Mouse (Mus musculus): ENCODE data around the gene Egfl7. TPM values are rescaled to one million over a fixed set of nuclear protein-coding genes. Genes with fewer than 3 reads are reported as not detected.

Gene Egfl7
- total and polyA plus RNA-seq, 2 experiments from 2014 or later = 52.8 to 63.9 TPM

DNA sequence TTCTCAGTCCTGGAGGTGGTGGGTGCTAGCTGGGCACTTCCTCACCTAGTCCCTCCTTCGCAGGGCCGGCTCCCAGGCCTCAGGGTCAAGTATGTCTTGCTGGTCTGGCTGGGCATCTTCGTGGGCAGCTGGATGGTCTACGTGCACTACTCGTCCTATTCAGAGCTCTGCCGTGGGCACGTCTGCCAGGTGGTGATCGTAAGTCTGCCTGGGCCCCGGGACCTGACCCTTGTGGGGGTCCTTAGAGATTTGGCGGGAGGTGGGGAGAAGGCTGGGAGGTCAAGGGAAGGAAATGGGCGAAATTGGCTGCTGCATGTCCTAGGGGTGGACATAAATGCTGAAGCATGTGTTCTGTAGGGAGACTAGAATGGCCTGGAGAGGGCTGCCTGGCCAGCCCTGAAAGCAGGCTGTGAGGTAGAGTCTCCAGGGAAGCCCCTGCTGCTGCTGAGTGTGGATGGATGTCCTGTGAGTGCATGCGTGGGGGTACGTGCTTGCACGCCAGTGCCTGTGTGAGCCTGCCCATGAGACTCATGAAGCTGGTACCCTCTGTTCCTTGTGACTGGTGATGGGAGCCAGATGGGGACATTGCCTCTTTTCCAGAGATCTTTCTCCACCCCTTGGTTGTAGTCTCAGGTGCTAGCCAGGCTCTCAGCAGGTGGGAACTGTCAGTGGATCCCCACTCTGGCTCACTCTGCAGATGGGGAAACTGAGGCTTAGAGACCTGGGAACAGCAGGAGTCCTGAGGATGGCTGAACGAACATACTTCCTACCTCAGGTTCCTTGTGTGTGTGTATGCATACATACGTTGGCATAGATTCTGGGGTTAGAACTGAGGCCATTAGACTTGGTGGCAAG lies 53.0 kb downstream of the Egfl7 start:
- Histone ChIP-seq H3K4me2 (ENCODE audit: low read depth) (no peak overlapping the region), H3K4me3 (ENCODE audit: low read depth, low read length) (no peak overlapping the region), H3K4me1 (ENCODE audit: insufficient read depth) (peaks cover 17% of the 10 kb centered on the region; the same call in 1 of the 2 replicates), H3K9ac (no peak overlapping the region), H3K36me3 (ENCODE audit: insufficient read depth) (peaks cover 43% of the 10 kb centered on the region), H3K27ac (ENCODE audit: low read depth, low read length) (no peak overlapping the region), H3K9me3 (ENCODE audit: low read length) (no peaks in the 10 kb centered on the region), H3K27me3 (ENCODE audit: insufficient read depth, low read length) (no peaks in the 10 kb centered on the region)
- 82% methylated on average over 16 of the region's 16 CpGs for WGBS
- ATAC-seq = no peak
- DNase-seq = no peak
- TF ChIP-seq CTCF (IDR thresholded peaks at IDR 0.05; ENCODE audit: low read depth) = no peak

DNA sequence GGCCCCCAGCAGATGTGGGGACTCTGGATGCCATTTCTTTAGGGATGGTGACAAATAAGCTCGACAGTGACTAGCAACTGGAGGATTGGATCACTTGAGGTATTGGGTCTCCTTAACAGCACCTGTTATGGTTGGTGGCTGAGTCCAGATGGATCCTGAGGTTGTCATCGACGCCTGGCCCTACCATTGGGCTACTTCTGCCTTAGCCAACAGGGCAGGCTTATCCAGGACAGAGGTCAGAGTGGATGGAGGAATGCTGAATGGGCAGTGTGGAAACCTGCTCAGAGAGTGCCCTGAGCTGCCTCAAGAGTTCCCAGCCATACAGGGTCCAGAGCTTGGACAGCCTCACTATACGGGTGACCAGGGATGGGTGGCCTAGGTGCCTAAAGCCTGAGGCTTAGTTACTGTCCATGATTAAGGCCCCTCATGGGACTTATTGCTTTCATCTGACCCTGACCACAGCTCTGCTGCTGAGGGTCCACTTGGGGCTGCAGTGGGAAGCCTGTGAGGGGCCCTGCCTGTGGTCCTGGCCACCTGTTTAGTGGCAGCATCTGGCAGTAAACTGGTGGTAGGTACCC lies 54.2 kb downstream of the Egfl7 start:
- no peak overlapping the region for H3K4me2 ChIP-seq (ENCODE audit: low read depth)

DNA sequence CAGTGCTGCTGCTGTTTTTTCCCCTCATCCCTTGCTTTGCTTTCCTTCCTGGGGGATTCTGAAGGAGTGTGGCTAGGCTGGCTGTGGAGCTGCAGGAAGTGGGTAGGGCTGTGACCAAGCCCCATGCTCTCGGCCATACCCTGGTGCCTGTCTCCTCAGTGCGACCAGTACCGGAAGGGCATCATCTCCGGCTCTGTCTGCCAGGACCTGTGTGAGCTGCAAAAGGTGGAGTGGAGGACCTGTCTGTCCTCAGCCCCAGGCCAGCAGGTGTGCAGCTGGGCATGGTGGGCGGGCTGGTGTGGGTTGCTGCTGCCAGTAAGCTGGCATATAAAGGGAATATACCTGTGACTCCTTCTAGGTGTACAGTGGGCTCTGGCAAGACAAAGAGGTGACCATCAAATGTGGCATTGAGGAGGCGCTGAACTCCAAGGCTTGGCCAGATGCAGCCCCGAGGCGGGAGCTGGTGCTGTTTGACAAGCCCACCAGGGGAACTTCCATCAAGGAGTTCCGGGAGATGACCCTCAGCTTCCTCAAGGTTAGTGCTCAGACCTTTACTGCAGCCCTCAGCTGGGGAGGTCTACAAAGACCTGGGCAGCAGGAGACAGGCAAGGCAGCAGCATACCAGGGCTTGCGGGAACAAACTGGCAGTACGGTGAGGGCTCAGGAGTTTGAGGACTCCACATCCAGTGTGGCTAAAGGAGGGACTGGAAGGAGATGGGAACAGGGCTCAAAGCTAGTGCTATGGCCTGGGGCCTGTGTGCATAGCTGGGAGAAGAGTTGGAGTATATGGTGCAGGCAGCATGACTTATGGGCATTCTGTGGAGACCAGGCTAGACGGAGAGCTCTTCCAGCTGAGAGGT lies 55.0 kb downstream of the Egfl7 start:
- H3K4me2 ChIP-seq (ENCODE audit: low read depth) = no peak overlapping the region
- WGBS = 67% methylated on average over 12 of the region's 12 CpGs
- no peaks in the 10 kb centered on the region for H3K27me3 ChIP-seq (ENCODE audit: insufficient read depth, low read length)
- H3K27ac ChIP-seq (ENCODE audit: low read depth, low read length) = 0 out of 2 replicates have a peak overlapping the region, but pooled peaks have one; percentile 0
- ATAC-seq (no peak), DNase-seq (no peak)
- H3K4me3 ChIP-seq (ENCODE audit: low read depth, low read length) = no peak overlapping the region
- H3K9ac ChIP-seq = 0 out of 2 replicates have a peak overlapping the region, but pooled peaks have one; percentile 18
- TF ChIP-seq CTCF (IDR thresholded peaks at IDR 0.05; ENCODE audit: low read depth) = no peak
- peaks cover 48% of the 10 kb centered on the region for H3K36me3 ChIP-seq (ENCODE audit: insufficient read depth)
- H3K9me3 ChIP-seq (ENCODE audit: low read length) = no peaks in the 10 kb centered on the region
- H3K4me1 ChIP-seq (ENCODE audit: insufficient read depth) = peaks cover 13% of the 10 kb centered on the region

More for the DNA sequence above, 54.2 kb downstream of the Egfl7 start:
- Histone ChIP-seq H3K9ac (0 out of 2 replicates have a peak overlapping the region, but pooled peaks have one; percentile 18), H3K9me3 (ENCODE audit: low read length) (no peaks in the 10 kb centered on the region), H3K4me3 (ENCODE audit: low read depth, low read length) (no peak overlapping the region), H3K27ac (ENCODE audit: low read depth, low read length) (no peak overlapping the region), H3K27me3 (ENCODE audit: insufficient read depth, low read length) (no peaks in the 10 kb centered on the region), H3K36me3 (ENCODE audit: insufficient read depth) (peaks cover 48% of the 10 kb centered on the region), H3K4me1 (ENCODE audit: insufficient read depth) (peaks cover 21% of the 10 kb centered on the region)
- no peak for TF ChIP-seq CTCF (IDR thresholded peaks at IDR 0.05; ENCODE audit: low read depth)
- 64% methylated on average over 4 of the region's 4 CpGs for WGBS
- DNase-seq (no peak), ATAC-seq (no peak)

DNA sequence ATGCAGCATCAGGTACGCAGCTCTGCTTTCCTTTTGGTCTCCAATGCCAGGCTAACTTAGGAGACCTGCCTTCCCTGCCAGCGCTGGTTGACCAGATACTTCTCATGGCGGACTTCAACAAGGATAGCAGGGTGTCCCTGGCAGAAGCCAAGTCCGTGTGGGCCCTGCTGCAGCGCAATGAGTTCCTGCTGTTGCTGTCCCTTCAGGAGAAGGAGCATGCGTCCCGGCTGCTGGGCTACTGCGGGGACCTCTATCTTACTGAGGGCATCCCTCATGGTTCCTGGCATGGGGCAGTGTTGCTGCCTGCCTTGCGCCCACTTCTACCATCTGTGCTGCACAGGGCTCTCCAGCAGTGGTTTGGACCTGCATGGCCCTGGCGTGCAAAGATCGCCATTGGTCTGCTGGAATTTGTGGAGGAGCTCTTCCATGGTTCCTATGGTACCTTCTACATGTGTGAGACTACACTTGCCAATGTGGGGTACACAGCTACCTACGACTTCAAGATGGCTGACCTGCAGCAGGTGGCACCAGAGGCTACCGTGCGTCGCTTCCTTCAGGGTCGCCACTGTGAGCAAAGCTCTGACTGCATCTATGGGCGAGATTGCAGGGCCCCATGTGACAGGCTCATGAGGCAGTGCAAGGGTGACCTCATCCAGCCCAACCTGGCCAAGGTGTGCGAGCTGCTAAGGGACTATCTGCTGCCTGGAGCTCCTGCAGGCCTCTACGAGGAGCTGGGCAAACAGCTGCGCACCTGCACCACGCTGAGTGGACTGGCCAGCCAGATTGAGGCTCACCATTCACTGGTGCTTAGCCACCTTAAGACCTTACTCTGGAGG lies 55.9 kb downstream of the Egfl7 start:
- DNase-seq = no peak
- H3K4me1 ChIP-seq (ENCODE audit: insufficient read depth) = peaks cover 7% of the 10 kb centered on the region

DNA sequence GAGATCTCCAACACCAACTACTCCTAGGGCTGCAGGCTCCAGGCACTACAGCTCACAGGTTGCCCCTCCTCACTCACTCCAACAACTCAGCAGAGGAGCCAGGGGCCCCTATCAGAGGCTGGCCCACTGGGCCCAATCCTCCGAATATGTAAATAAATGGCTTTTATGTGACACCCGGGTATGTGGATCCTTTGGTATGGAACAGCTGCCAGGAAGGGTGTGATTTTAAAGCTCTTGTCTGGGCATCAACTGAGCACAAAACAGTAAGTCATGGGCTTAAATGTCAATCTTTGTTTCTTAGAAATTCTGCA lies 56.5 kb downstream of the Egfl7 start:
- H3K9me3 ChIP-seq (ENCODE audit: low read length) = no peaks in the 10 kb centered on the region
- no peak overlapping the region for H3K4me2 ChIP-seq (ENCODE audit: low read depth)
- DNase-seq (no peak), ATAC-seq (no peak)
- H3K36me3 ChIP-seq (ENCODE audit: insufficient read depth) = peaks cover 48% of the 10 kb centered on the region
- no peak overlapping the region for H3K4me3 ChIP-seq (ENCODE audit: low read depth, low read length)
- no peaks in the 10 kb centered on the region for H3K27me3 ChIP-seq (ENCODE audit: insufficient read depth, low read length)
- no peak overlapping the region for H3K9ac ChIP-seq
- peaks cover 6% of the 10 kb centered on the region for H3K4me1 ChIP-seq (ENCODE audit: insufficient read depth)
- no peak for TF ChIP-seq CTCF (IDR thresholded peaks at IDR 0.05; ENCODE audit: low read depth)
- 51% methylated on average over 2 of the region's 2 CpGs for WGBS
- H3K27ac ChIP-seq (ENCODE audit: low read depth, low read length) = no peak overlapping the region

More for the DNA sequence above, 55.9 kb downstream of the Egfl7 start:
- no peaks in the 10 kb centered on the region for H3K27me3 ChIP-seq (ENCODE audit: insufficient read depth, low read length)
- no peak overlapping the region for H3K4me2 ChIP-seq (ENCODE audit: low read depth)
- peaks cover 48% of the 10 kb centered on the region for H3K36me3 ChIP-seq (ENCODE audit: insufficient read depth)
- no peak overlapping the region for H3K4me3 ChIP-seq (ENCODE audit: low read depth, low read length)
- TF ChIP-seq CTCF (IDR thresholded peaks at IDR 0.05; ENCODE audit: low read depth) = no peak
- H3K9ac ChIP-seq = no peak overlapping the region
- WGBS = 68% methylated on average over 21 of the region's 21 CpGs
- no peak overlapping the region for H3K27ac ChIP-seq (ENCODE audit: low read depth, low read length)
- H3K9me3 ChIP-seq (ENCODE audit: low read length) = no peaks in the 10 kb centered on the region
- ATAC-seq = no peak

DNA sequence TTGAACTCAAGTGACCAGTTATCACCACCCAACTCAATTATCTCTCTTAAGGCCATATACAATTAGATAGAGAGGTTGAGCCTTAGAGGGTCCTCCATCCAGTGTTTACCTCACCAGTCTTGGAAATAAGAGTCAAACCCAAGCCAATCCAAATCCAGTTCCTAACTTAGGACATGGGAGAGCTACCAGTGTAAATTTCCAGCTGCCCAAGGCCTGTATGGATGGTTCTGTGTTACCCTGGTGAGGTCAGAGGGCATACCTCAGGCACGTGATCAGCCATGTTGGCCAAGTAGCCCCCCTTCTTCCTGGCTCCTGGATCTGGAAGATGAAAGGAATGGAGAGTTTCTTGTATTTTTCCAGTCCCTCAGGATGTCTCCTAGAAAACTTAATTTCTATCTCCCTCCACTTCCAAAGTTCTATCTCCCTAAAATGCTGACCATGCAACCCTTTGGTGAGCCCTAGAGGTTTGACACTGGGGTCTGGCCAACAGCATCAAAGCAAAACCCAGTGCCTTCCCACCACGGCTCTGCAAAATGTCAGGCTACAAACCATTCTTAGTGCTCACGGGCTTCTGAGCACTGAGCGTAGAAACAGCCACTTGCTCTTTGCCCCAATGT lies 57.6 kb downstream of the Egfl7 start:
- H3K27ac ChIP-seq (ENCODE audit: low read depth, low read length) = no peak overlapping the region
- H3K4me1 ChIP-seq (ENCODE audit: insufficient read depth) = peaks cover 6% of the 10 kb centered on the region
- 0 out of 2 replicates have a peak overlapping the region, but pooled peaks have one; percentile 6 for H3K9ac ChIP-seq
- no peak overlapping the region for H3K4me2 ChIP-seq (ENCODE audit: low read depth)
- DNase-seq (no peak), ATAC-seq (no peak)
- no peak for TF ChIP-seq CTCF (IDR thresholded peaks at IDR 0.05; ENCODE audit: low read depth)
- H3K27me3 ChIP-seq (ENCODE audit: insufficient read depth, low read length) = no peaks in the 10 kb centered on the region
- WGBS = 83% methylated on average over 4 of the region's 4 CpGs
- H3K36me3 ChIP-seq (ENCODE audit: insufficient read depth) = peaks cover 48% of the 10 kb centered on the region
- H3K4me3 ChIP-seq (ENCODE audit: low read depth, low read length) = no peak overlapping the region
- H3K9me3 ChIP-seq (ENCODE audit: low read length) = no peaks in the 10 kb centered on the region
